Mouse (Mus musculus) cerebellum, adult 18-20 months (tissue): Measurements from ENCODE around the gene Ube2ql1.

Experiments used
- DNase-seq, 2 experiments: peaks; one replicate each; pipeline ENCODE4 v3.0.0; 2021

The Ube2ql1 gene

DNA sequence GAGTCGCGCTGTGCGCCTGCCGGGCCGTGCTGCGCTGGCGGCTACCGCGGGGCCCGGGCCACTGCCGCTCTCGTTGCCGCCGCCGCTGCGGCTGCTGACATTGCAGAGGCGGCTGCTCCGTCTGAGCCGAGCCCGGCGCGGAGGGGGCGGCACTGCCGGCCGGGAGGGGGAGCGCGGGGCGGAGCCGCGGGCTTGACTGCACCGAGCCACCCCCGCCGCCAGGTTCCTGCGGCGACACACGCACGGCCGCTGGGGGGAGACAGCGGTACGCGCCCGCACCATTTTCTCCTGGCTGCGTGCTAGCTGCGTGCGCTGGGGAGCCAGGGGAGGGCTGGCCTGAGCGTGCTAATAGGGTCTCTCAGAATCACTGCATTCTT, at the start of gene Ube2ql1:
Gene Ube2ql1 (minus strand): TSS at position 131 of the 377 bp plus-strand sequence.
- DNase-seq, result peak; percentile 94 to 98

DNA sequence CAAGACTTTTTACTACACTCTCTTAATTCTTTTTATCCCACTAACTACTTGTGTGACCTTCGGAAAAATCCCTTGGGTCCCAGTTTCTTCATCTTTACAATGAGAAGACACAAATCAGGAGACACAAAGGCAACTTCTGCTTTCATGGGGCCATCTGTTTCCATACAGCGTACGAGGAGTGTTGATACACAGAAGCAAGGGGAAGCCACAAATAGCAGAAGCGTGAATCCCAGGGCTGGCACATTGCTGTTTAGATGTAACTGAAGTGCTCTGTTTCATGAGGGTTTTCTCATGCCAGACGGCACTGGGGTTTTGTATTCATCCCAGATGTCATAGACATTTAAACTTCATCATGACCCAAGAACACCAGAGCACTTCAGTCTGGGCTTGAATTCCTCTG, 49.0 kb upstream of the Ube2ql1 start:
- no peak for DNase-seq

DNA sequence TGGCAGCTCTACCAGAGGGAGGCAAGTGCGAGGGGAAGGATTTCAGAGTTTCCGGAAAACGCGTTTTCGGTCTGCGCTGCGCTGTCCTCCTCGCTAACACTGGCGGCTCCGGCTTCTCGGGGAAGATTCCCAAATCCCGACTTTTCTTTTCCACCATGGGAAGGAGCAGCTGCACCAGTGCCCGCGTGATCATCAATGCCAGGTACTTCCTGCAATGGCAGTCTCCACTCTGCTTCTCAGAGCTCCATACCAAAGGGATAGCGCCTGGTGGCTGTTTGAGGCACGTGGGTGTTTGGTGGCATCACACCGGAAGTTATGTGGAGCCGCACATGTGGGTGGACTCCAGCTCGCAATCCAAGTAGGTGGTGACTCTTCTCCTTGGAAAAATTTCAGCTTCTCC, 38.5 kb upstream of the Ube2ql1 start:
- no peak for DNase-seq

DNA sequence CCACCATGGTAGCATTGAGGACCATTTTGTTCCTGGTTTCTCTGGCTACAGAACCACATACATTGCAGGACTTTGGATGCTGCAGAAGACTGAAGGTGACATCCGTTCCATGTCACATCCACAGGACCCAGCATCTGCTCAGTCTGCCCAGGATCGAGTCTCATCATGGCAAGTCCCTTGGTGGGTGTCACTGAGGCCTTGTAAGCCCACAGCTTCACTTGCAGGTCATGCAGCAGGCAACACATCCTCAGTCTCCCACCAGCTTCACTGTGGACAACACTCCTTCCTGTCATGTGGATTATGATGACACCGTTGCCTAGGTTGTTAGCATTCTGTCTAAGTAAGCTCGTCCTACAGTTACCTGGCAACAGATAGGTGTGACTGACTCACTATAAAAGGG, 32.7 kb upstream of the Ube2ql1 start:
- DNase-seq, result no peak

DNA sequence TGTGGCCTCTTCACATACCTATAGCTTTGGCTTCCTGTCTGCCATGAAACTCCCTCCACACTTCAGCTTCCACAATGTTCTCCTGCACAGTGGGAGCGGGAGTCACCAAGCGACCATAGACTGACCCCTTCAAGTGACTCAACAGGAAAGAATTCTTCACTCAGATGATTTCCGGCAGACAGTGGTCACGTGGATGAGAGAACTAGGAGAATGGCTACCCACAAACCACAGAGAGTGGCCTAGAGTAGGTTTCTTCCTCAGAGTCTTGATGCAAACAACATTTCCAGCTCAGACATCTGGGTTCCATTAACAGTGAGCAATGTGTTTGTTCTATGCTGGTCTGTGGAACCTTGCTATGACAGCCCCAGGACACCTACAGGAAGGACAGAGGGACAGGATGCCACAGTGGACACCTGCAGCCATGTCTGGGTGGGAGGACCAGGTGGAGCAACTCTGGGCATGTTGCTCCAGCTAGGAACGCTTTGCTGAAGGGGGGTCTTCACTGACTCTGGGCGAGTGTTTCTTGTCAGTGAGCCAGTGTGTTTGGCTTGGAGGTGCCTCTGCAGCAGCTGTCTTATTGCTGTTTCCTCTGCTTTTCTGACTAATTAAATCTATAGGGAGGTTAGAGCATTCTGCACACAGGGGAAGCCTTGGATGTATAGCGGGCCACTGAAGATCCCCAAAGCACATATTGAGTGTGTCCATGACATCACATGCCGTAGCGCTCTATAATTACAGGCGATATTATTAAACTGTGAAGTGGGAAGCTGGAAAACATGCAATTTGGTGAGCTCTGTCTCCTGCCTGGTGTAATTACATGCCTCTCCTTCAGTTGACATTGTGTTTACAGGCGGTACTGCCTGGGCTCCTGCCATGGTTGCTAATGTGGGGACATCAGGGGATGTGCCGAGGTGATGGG, 31.1 kb upstream of the Ube2ql1 start:
- no peak for DNase-seq

DNA sequence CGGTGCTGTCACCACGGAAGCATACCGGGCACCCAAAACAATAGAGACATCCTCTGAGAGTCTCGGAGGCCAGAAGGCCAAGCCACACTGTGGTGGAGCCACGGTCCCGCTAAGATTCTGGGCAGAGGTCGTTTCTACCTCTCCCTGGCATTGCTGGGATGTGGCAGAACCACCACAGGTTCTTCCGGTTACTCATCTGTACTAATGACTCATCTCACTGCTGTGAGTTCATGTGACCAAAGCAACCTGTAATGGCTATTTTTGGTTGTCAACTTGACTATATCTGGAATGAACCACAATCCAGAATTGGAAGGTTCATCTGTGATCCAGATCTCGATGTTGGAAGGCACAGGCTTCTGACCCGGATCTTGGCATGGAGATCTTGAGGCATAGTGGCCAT, 28.5 kb upstream of the Ube2ql1 start:
- DNase-seq, result no peak

DNA sequence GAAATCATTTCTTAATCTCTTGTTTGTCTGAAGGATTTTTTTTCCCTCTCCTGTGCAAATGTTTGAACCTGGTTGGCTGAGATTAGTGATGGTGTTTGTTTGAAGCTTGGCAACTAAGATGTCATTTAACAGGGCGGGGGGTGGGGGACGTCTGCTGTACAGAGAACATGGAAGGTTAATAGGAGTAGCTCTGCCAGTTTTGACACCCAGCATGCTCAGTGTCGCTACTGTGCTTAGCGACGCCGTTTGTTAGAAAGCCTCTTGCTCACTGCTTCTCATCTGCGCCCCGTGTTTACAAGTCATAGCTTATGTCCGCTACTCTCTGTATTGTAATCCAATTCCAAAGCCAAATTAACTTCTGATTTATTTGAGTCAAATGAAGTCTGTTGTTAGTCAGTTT, 25.0 kb upstream of the Ube2ql1 start:
- DNase-seq, result no peak

DNA sequence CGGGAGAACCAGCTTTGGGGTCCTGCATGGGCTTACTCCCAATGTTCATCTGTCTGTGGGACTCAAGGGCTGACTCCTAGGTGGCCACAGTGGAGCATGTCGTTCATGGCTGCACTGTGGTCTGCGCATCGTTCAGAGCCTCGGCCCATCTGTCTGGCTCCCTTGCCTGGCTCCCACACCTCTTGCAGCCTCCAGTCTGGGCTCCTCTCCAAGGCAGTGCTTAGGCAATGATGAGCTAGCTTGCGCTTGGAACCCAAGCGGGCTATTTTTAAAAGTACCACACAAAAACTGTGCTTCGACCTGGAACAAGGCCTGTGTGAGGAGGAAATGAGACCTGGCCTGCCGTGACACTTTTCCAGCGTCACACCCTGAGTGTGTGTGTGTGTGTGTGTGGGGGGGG, 21.7 kb upstream of the Ube2ql1 start:
- DNase-seq, result peak; percentile 85 to 91

DNA sequence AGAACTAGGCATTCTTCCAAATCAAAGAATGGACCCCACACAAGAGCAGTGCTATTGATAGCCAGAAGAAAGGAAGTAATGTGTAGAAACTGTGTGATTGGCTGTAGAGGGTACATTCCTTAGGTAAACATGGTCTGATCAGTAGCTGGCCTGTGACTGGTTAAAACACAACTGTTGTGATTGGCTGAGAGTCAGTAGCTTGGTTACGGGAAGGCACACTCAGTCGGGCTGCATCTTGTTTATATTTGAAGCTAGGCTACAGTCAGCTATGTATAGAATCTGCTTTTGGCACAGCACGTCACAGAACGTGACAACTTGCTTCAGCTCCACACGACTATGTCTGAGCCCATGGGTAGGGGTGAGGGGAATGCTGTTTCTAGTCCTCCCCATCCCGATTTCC, 19.3 kb upstream of the Ube2ql1 start:
- DNase-seq, result no peak

DNA sequence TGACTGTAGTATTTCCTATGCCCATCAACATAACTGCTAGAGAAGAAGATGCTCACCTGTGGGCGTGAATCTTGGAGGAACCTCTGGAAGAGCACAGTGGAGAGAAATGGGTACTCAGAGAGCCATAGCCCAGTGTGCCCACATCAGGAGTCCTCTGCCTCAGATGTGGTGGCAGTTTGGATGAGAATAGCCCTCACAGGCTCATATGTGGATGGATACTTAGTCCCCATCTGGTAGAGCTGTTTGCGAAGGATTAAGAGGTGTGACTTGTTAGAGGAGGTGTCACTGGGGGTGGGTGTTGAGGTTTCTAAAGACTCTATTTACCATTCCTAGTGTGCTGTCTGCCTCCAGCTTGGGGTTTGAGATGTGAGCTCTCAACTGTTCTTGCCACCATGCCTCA, 13.2 kb upstream of the Ube2ql1 start:
- DNase-seq, result no peak

DNA sequence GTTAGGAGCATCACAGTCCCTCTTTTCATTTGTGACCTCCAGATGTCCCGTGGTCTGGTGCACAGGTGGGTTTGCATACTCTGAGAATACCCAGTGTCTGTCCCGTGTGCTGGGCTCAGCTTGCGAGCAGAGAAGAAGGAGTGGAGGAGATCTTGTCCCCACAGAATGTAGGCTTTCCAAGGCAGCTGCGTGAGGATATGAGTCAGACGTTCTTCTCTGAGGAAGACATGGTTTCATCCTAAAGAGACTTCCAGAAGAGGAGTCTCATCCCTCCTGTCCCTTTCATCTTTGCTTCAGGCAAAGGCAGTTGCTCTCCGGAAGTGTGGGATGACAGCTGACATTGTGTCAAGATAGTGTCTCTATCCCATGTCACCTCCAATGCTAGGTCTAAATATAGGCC, 11.8 kb upstream of the Ube2ql1 start:
- no peak for DNase-seq

DNA sequence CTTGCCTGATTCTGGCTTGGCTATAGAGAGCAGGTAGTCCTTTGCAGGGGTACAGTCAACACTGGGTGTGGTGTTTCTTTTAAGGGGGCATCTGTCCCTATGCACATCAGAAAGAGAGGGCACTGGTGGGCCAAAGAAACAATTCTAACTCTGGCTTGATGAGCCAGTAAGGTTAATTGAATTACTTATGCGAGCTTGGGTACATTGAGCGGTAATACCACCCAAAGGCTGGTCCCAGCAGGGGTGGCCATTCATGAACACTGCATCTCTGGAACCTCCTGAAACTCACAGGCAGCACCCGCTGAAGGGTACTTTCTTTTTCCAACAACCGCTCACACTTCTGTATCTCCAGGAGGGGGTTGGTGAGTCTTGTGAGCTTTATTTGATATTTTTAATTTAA, 9.1 kb upstream of the Ube2ql1 start:
- no peak for DNase-seq

DNA sequence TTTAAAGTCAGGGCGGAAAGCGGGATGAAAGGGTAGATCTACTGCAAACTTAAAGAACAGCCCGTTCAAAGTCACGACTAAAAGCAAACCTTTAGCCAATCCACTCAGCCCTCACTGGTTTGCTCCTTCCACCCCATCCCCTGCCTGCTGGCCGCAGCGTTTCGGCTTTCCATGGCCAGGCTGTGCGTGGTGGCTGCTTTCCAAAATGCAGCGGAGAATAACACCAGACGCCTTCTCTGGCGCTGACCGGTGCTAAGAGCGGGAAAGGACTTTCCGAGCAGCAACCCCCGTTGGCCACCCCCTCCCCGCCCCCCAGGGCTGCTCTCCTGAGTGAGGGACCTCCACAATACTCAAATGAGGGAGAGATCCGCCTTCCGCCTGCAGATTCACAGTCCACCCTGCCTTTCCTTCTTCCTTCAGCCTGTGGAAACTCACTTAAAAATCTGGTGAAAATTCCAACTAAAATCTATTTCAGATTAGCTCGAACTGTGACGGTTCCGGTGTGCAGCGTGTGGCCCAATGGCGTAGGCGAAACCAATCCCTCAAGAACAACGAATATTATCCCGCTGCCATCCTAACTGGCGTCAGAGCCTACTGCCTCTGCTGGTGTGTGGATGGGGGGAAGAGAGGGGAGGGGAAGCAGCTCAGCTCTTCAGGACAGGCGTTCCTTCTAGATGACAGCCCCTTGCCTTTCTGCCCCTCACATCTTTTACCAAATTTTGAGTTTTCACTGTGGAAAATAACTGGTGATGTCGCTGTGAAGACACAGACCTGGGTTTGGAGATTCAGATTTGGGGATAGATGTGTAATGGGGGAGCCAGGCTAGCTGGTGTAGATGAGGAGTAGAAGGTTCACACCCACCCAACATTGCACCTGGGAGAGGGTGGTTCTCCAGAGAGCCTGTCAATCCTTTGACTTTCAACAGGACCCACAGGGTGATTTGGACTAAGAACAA, 919 bp upstream of the Ube2ql1 start:
- peak; percentile 86 to 88 for DNase-seq

DNA sequence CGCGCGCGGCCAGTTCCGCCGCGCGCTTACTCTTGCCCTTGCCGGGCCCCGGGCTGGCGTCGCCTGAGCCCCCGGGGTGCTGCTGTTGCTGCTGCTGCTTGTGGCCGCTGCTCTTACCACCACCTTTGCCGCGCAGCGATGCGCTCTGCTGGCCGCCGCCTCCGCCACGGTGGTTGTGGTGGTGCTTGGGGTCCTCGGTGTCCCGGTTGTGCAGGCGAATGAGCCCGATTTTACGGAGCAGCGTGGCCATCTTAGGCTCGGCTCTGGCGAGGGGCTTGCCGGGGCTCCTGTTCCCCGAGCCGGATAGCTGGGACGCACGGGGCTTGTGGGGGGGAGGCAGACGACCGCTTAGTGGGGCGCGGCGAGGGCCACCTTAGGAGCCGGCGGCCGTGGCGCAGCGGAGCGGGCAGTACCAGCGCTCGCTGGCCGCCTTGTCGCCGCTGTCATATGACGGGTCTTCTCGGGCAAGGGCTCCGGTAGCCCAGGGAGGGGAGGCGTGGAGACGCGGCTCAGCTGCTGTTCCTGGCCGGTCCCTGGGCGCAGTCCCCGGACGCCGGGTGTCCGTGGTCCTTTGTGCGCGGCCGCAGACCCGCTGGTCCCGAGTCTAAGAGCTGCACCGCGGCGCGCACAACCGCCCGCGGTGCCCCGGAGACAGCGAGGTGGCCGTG, 464 bp downstream of the Ube2ql1 start:
- peak; percentile 62 to 78 for DNase-seq

DNA sequence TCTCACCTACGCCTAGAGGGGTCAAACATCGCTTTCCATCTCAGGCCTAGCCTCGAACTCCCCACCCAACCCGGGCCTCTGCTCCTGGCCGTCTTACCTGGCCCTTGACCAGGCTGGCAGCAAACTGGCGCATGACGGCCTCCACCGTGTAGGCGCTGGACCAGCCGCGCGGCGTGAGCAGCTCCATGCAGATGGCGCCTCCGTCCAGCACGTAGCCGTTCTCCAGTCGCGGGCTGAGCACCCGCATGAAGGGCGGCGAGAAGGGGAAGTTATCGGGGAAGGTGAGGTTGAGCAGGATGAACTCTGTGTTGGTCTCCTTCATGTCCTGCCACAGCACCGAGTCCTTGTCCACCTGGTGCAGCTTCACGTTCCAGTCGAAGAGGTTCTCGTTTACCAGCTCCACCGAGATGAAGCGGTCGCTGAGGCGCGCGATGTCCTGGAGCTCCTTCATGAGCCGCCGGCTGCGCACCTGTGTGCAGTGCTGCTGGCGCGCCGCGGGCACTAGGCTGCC, 1.2 kb downstream of the Ube2ql1 start:
- DNase-seq, result peak; percentile 79 to 82

DNA sequence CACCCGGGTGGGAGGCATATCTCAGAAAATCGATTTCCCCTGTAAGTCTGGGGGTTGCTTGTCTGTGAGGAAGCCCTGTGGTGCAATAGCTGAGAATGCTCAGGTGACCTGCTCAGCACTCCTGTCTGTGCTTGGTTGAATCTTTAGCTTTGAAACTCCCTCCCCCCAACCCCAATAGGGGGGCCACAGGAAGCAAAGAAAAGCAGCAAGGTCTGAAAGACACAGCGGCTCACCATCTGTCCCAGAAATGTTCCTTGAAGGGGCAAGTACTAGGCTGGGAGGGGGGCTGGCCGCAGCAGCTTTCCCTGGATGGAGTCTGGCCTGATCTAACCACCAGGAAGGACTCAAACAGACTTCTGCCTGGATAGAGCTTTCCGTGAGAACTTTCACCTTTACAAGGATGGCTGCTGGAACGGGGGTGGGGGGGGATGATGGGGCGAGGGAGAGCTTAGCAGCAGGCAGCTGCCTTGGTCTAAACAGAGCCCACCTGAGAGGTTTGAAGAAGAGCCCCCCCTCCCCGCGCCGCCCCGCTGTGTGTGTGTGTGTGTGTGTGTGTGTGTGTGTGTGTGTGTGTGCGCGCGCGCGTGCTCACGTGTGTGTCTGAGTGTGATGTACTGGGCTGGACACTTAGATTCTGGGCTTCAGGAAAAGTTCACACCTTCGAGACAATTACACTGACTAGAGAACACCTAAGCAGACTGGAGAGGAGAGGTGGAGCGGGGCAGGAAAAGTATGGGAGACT, 2.1 kb downstream of the Ube2ql1 start:
- DNase-seq, result peak; percentile 20 to 46

DNA sequence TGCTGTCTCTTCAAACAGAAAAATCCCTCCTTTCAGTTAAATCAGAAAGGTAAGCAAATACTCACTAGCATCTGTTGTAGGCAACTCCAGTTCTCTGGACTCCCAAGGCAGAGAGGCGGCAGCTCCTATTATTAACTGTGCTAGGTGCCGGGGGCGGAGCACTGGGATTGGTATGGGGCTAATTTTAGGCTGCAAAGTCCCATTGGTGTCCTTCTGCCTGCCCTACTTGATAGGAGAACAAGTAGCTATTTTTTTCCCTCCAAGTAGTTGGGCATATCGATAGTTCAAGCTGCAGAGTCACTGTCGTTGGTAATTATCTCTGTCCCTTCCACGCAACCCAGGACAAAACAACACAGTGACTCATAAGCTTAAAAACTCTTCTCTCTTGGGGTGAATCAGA, 7.1 kb downstream of the Ube2ql1 start:
- DNase-seq, result no peak

DNA sequence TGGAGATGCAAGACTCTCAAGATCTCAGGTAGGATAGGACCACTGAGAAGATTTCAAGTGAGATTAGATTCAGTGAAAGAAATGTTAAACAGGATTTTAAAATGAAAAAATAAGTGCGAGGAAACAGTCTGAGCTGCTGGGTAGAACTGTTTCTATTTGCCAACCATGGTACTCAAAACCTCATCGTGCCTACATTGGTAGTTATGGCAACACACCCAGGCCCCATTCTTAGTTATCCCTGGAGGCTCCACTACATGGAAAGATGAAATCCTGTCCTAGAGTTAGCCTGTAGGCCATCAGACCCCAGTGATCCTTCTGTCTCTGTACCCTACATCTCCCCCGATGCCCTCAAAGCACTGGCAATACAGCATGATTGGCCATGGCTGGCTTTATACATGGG, 14.3 kb downstream of the Ube2ql1 start:
- DNase-seq, result no peak

DNA sequence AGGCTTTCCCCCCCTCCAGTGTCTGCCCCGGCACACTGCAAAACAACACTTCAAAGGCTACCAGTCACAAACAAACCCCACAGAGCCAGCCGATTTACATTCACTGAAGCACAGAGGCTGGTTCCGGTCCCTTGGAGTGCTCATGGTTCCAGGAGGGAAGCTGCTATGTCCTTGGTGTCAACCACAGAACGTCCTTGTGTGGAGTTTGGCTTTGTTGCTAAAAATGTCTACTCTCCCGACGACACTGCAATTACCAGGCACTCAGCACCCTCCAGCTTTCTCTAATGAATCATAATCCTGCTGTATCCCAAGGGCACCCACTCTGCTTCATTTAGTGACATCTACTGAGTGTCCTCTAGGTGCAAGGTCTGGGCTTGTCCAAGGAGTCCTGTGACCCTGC, 18.5 kb downstream of the Ube2ql1 start:
- no peak for DNase-seq

DNA sequence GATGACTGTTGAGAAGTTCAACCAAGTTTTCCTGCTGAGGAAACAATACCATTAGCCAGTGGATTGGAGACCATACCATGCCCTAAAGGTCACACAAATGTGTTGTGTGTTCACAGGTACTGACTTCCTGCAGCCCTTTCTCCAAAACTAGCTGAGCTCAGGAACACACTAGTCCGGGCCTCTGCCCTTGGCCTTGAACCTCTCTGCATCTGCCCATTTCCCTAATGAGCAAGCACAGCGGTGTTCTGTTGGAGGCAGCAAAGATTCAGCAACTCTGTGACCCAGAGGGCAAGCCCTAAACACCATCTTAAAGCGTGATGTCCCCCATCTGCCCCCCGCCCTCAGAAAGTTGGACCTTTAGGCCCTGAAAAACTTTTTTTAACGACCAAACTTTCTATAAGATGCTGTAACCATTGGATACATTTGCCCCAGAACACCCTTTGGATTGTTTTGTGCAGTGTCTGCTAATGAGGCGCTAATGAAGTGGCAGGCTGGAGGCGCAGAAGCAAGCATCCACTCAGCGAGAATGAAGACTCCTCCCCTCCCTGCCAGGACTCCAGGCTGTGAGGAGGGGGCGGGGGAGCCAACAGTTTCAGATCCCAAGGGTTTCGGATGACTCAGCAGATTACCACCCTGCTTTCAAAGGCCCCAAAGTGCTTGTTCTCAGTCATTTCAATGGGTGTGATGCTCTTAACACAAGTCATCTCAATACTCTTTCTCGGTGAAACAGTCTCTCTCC, 21.7 kb downstream of the Ube2ql1 start:
- DNase-seq, result no peak

DNA sequence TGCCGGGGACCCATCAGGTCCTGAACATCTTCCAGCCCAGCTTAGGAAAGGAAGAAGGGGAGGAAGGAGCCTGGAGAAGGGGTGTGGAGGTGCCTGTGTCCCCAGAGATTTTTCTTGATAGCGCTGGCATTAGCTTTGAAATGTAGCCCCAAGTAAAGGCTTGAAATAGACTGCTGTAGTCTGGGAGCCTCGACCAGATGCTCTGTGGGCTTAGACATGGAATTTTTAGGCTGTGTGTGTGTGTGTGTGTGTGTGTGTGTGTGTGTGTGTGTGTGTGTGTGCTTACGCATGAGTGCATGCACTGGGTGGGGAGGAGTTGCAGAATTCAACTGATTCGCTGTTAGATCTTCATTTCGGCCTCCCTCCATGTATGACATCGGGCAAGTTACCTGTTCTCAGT, 31.5 kb downstream of the Ube2ql1 start:
- no peak for DNase-seq

DNA sequence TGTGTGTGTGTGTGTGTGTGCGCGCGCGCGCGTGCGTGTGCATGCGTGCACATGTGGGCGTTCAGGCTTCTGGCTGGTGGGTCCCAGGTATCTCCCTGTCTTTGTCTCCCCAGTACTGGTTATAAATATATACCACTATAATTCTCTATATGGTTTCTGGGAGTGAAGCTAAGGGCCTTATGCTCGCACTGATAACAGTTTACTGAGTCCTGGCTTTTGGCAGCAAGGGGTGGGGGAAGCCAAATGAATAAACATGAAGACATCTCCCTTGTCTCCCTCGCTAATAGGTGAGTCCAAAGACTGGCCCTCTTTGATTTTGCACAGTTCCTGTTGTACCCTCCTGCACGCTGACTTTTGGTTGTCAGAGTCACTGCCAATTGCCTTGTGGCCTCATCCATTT, 32.2 kb downstream of the Ube2ql1 start:
- no peak for DNase-seq
